Mouse (Mus musculus) heart, postnatal 0 days (tissue): ENCODE data around the gene Gtf2a1l.

Experiments
- CTCF ChIP-seq: IDR thresholded peaks from 2 replicates; pipeline ENCODE4 v1.5.1; 2016; ENCODE audit warnings: antibody characterized with exemption, control low read depth, low read depth
- EP300 ChIP-seq: IDR thresholded peaks from 2 replicates; pipeline ENCODE4 v1.6.1; 2016; ENCODE audit warnings: antibody characterized with exemption, low read depth

- TF ChIP-seq EP300 (no peak), CTCF (no peak)
Measured at GRCm38 (mm10) chr17:88636587-88636986, 31.9 kb upstream of the Gtf2a1l start.
